Mouse (Mus musculus): ENCODE data around the gene Kirrel3.

- TF ChIP-seq POLR2A (IDR thresholded peaks at IDR 0.05; ENCODE audit: borderline replicate concordance, low read depth, low read length) (no peak), CTCF (IDR thresholded peaks at IDR 0.05; ENCODE audit: low read depth, low read length) (no peak)
Measured at GRCm38 (mm10) chr9:34787915-34788314, 302.2 kb downstream of the Kirrel3 start.
